ENCODE assay signal across 26 mouse cellular contexts in the genomic region with DNA sequence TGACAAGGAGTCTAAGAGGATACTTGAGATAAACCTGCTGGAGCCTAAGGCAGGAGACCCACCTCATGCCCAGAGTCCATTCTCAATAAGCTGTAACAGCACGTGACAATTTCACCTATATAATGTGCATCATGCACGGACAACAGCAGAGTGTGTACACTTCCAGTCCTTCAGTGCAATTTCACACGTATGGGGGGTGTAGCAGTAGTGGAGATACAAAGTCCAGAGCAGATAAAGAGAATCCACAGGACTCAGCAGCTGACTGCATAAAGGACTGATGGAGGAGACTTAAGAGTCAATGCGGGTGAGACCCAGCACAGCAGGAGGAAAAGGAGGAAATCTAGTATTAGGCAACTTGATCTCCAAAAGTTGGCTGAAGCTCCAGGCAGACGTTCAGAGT.
DNase-seq lines count a peak whose midpoint lies in the region; ATAC-seq and TF ChIP-seq lines count a peak whose summit lies in the region.
"Had no signal": no experiment of that assay in that cellular context is flagged by ENCODE, and none has a peak within 500 bp of the region (broad histone marks: within the 10 kb centered on the region; RNA-seq: fewer than 3 reads in every experiment).

No protein-coding gene starts in this region.

- DNase-seq in heart, postnatal 0 days (ENCODE audit: low spot score): peak; percentile 4
- no peak for DNase-seq in heart, adult 18-20 months
- no peak for DNase-seq in intestine, embryonic 14.5 days (ENCODE audit: low spot score)
- no peak for DNase-seq in gastrocnemius, postnatal 25 days
- DNase-seq: adrenal gland, adult 2 months; adrenal gland, postnatal 14 days; B cell, adult 2 months; cerebellum, adult 11 months; cerebellum, adult 2 months; cerebellum, adult 9-11 months; cerebellum, postnatal 25 days; forebrain, postnatal 0 days; gastrocnemius, adult 2 months; gastrocnemius, postnatal 14 days; kidney, adult 11 months had no signal

- TF ChIP-seq CTCF in heart, postnatal 0 days (IDR thresholded peaks at IDR 0.05; ENCODE audit: low read depth): no peak
- TF ChIP-seq CTCF in intestine, postnatal 0 days (IDR thresholded peaks at IDR 0.05; ENCODE audit: low read depth): no peak

- no peak for ATAC-seq in heart, postnatal 0 days (ENCODE audit: insufficient read depth, low read depth)
- 0 out of 2 replicates have a peak, but pooled peaks have one; percentile 53 for ATAC-seq in intestine, embryonic 14.5 days (replicated peaks; ENCODE audit: low FRiP score, low TSS enrichment, low read depth)
- ATAC-seq in intestine, postnatal 0 days: peak; percentile 87
- no peak for ATAC-seq in neural tube, embryonic 15.5 days (ENCODE audit: low FRiP score)
- ATAC-seq: forebrain, embryonic 14.5 days; forebrain, postnatal 0 days had no signal

- TF ChIP-seq EP300 in heart, postnatal 0 days (IDR thresholded peaks at IDR 0.05; ENCODE audit: low read depth): no peak

- no peak overlapping the region for H3K4me2 ChIP-seq in heart, postnatal 0 days (ENCODE audit: low read depth, low read length)
- no peak overlapping the region for H3K4me2 ChIP-seq in intestine, embryonic 14.5 days (ENCODE audit: low read length)
- H3K4me2 ChIP-seq in intestine, postnatal 0 days (replicated peaks; ENCODE audit: low read depth): no peak overlapping the region
- no peak overlapping the region for H3K4me2 ChIP-seq in neural tube, embryonic 15.5 days
- H3K4me2 ChIP-seq: embryonic facial prominence, embryonic 12.5 days; embryonic facial prominence, embryonic 15.5 days; heart, embryonic 13.5 days; hindbrain, embryonic 12.5 days; hindbrain, embryonic 15.5 days had no signal

- 52% methylated on average over 5 of the region's 5 CpGs for WGBS in heart, postnatal 0 days
- 53% methylated on average over 5 of the region's 5 CpGs for WGBS in intestine, embryonic 14.5 days
- 25% methylated on average over 5 of the region's 5 CpGs for WGBS in intestine, postnatal 0 days
- WGBS in neural tube, embryonic 15.5 days: 76% methylated on average over 5 of the region's 5 CpGs

- H3K4me1 ChIP-seq in heart, postnatal 0 days (ENCODE audit: control insufficient read depth, insufficient read depth): no peaks in the 10 kb centered on the region; the same call in 1 of the 2 replicates
- H3K4me1 ChIP-seq in intestine, embryonic 14.5 days (replicated peaks; ENCODE audit: control insufficient read depth, insufficient read depth, low read length): peaks cover 7% of the 10 kb centered on the region; the same call in 1 of the 2 replicates
- peaks cover 3% of the 10 kb centered on the region; the same call in 1 of the 2 replicates for H3K4me1 ChIP-seq in intestine, postnatal 0 days (replicated peaks; ENCODE audit: control insufficient read depth, insufficient read depth, low read length)
- H3K4me1 ChIP-seq in neural tube, embryonic 15.5 days: no peaks in the 10 kb centered on the region
- H3K4me1 ChIP-seq: embryonic facial prominence, embryonic 12.5 days; embryonic facial prominence, embryonic 15.5 days; heart, embryonic 10.5 days; hindbrain, embryonic 12.5 days; hindbrain, embryonic 15.5 days had no signal

- H3K9ac ChIP-seq in heart, postnatal 0 days (replicated peaks; ENCODE audit: low read depth, low read length): no peak overlapping the region
- H3K9ac ChIP-seq in intestine, embryonic 14.5 days (ENCODE audit: low read length): no peak overlapping the region
- no peak overlapping the region for H3K9ac ChIP-seq in intestine, postnatal 0 days (ENCODE audit: low read depth, low read length)
- H3K9ac ChIP-seq in neural tube, embryonic 15.5 days (replicated peaks): no peak overlapping the region
- H3K9ac ChIP-seq: embryonic facial prominence, embryonic 12.5 days; embryonic facial prominence, embryonic 15.5 days; forebrain, postnatal 0 days; heart, embryonic 13.5 days; hindbrain, embryonic 12.5 days; hindbrain, embryonic 15.5 days had no signal

- H3K4me3 ChIP-seq in heart, postnatal 0 days (ENCODE audit: low read depth, low read length): no peak overlapping the region
- H3K4me3 ChIP-seq in intestine, embryonic 14.5 days (ENCODE audit: low read depth, low read length): no peak overlapping the region
- H3K4me3 ChIP-seq in intestine, postnatal 0 days (ENCODE audit: low read depth, low read length): no peak overlapping the region
- no peak overlapping the region for H3K4me3 ChIP-seq in neural tube, embryonic 15.5 days (replicated peaks)
- H3K4me3 ChIP-seq: embryonic facial prominence, embryonic 12.5 days; embryonic facial prominence, embryonic 15.5 days; gastrocnemius, adult 2 months; heart, embryonic 10.5 days; heart, embryonic 13.5 days; hindbrain, embryonic 12.5 days; hindbrain, embryonic 15.5 days had no signal

- H3K36me3 ChIP-seq in heart, postnatal 0 days (replicated peaks; ENCODE audit: control insufficient read depth, insufficient read depth, low read length): no peaks in the 10 kb centered on the region
- no peaks in the 10 kb centered on the region for H3K36me3 ChIP-seq in intestine, embryonic 14.5 days (ENCODE audit: control insufficient read depth, insufficient read depth, low read length)
- no peaks in the 10 kb centered on the region for H3K36me3 ChIP-seq in intestine, postnatal 0 days (ENCODE audit: control insufficient read depth, insufficient read depth)
- H3K36me3 ChIP-seq in neural tube, embryonic 15.5 days: no peaks in the 10 kb centered on the region
- H3K36me3 ChIP-seq: embryonic facial prominence, embryonic 12.5 days; embryonic facial prominence, embryonic 15.5 days; G1E; heart, embryonic 10.5 days; heart, embryonic 13.5 days; hindbrain, embryonic 12.5 days; hindbrain, embryonic 15.5 days had no signal

- no peak overlapping the region for H3K27ac ChIP-seq in heart, postnatal 0 days (ENCODE audit: low read depth)
- H3K27ac ChIP-seq in intestine, embryonic 14.5 days (ENCODE audit: low read depth): no peak overlapping the region
- H3K27ac ChIP-seq in intestine, postnatal 0 days (ENCODE audit: low read depth, low read length): no peak overlapping the region; the same call in 1 of the 2 replicates
- no peak overlapping the region for H3K27ac ChIP-seq in neural tube, embryonic 15.5 days (replicated peaks)
- H3K27ac ChIP-seq: embryonic facial prominence, embryonic 12.5 days; embryonic facial prominence, embryonic 15.5 days; gastrocnemius, adult 2 months; heart, embryonic 10.5 days; heart, embryonic 13.5 days; hindbrain, embryonic 12.5 days; hindbrain, embryonic 15.5 days had no signal

- H3K9me3 ChIP-seq in heart, postnatal 0 days (replicated peaks; ENCODE audit: control insufficient read depth, low read length): no peaks in the 10 kb centered on the region
- H3K9me3 ChIP-seq in intestine, embryonic 14.5 days (ENCODE audit: control insufficient read depth, low read length): no peaks in the 10 kb centered on the region
- H3K9me3 ChIP-seq in intestine, postnatal 0 days (ENCODE audit: control insufficient read depth): no peaks in the 10 kb centered on the region
- H3K9me3 ChIP-seq in neural tube, embryonic 15.5 days (replicated peaks): no peaks in the 10 kb centered on the region
- H3K9me3 ChIP-seq: embryonic facial prominence, embryonic 12.5 days; heart, embryonic 10.5 days; hindbrain, embryonic 12.5 days; hindbrain, embryonic 15.5 days had no signal

- H3K27me3 ChIP-seq in heart, postnatal 0 days (ENCODE audit: control insufficient read depth, insufficient read depth, low read length): no peaks in the 10 kb centered on the region
- no peaks in the 10 kb centered on the region for H3K27me3 ChIP-seq in intestine, embryonic 14.5 days (replicated peaks; ENCODE audit: control insufficient read depth, insufficient read depth, low read length)
- no peaks in the 10 kb centered on the region for H3K27me3 ChIP-seq in intestine, postnatal 0 days (replicated peaks; ENCODE audit: control insufficient read depth, insufficient read depth, low read length)
- H3K27me3 ChIP-seq in neural tube, embryonic 15.5 days (replicated peaks): no peaks in the 10 kb centered on the region
- H3K27me3 ChIP-seq: CH12.LX; embryonic facial prominence, embryonic 12.5 days; embryonic facial prominence, embryonic 15.5 days; heart, embryonic 13.5 days; hindbrain, embryonic 12.5 days; hindbrain, embryonic 15.5 days had no signal

Comparison
In these comparisons a context has a peak if more than half of its experiments do, and no peak if none do; other contexts are left out.
1. ATAC-seq: peak in intestine, embryonic 14.5 days (single experiment) and intestine, postnatal 0 days (single experiment); none in heart, postnatal 0 days (single experiment) and neural tube, embryonic 15.5 days (single experiment).